Mouse (Mus musculus) left cerebral cortex, adult 6 months (tissue): ENCODE results near the gene Ifi204. TPM values are rescaled to one million over a fixed set of nuclear protein-coding genes. Genes with fewer than 3 reads are reported as not detected.

Experiments used
- long read RNA-seq, 2 experiments: library from polyadenylated mRNA; unstranded; transcript quantifications; one replicate each; pipeline ENCODE4 v2.0.0; 2019 to 2020
- polyA plus RNA-seq: library from polyadenylated mRNA; unstranded; fragments of <200 nt; fragmentation: Nextera tagmentation; gene quantifications from 2 replicates; pipeline ENCODE4 v1.2.3, GENCODE M21; 2021

Ifi204 gene
- polyA plus RNA-seq: 0.29 TPM in 2 replicates
- long read RNA-seq, experiment 1: 0 reads
- long read RNA-seq, experiment 2, partial matches to known transcripts: 1 of 1 reads
- long read RNA-seq, experiment 2, other reads (novel, unspliced or antisense): 0 of 1 reads

DNA sequence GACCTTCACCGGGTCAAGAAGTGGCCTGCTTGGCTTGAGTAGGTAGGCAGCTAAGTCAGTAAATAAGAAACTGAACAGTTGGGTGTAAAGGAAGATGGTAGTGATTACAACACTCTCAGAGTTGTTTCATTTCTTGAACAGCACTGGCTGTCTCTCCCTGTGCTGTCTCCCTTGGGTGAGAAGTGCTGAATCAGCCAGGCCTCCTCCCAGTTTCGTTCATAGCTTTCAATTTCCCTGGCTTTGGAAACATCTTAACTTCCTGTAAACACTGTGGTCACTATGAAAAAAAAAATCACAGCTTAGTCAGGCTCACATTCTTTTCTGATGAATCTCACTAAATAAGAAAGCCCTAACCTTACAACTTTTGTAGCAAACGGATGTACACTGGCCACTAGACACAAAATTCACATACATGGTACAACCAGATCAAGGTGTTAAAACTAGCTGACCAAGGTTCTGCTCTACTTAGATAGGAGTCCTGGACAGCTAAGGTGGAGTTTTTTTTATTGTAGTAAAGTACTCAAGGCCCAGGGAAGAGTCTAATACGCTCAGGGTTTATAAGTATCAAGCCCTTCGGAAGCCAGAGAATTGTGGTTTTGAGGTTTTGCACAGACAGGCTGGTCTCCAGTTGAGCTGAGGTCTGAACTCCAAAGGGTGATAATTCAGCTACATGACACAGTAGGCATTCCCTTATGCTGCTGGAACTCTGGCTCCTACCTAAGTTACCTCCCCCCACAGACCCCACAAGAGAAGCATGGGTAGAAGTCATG is at the start of gene Ifi204:
Ifi204 (minus strand) TSS at position 96 of the 770 bp plus-strand sequence.

GRCm38 (mm10) chr1:173741656-173742055 is 25.1 kb downstream of the Ifi204 start, which contains the start of gene Ifi207:
TSS of gene Ifi207 (minus strand) at chr1:173741747.

Other genes with a start within 250 kb of the Ifi204 start
- not detected in 2 replicates for gene Ifi214, start 231.0 kb downstream of the Ifi204 start, polyA plus RNA-seq
- gene Ifi213, start 167.7 kb downstream of the Ifi204 start, polyA plus RNA-seq: 0.08 and 0.09 TPM in 2 replicates
- gene Ifi209, start 136.0 kb downstream of the Ifi204 start, polyA plus RNA-seq: 0.07 and 0.10 TPM in 2 replicates
- 0.10 TPM in 1 of 2 replicates, not detected in the other for gene Ifi208, start 93.3 kb downstream of the Ifi204 start, polyA plus RNA-seq
- 0.07 and 0.08 TPM in 2 replicates for gene Ifi207, start 25.2 kb downstream of the Ifi204 start, polyA plus RNA-seq
- 0.11 and 0.26 TPM in 2 replicates for gene Ifi211, start 146.1 kb upstream of the Ifi204 start, polyA plus RNA-seq
- gene Mndal, start 175.5 kb upstream of the Ifi204 start, polyA plus RNA-seq: 0.32 and 0.53 TPM in 2 replicates
- gene Ifi203, start 175.7 kb upstream of the Ifi204 start, polyA plus RNA-seq: 0.09 and 0.18 TPM in 2 replicates
- not detected in 2 replicates for gene Ifi202b, start 215.8 kb upstream of the Ifi204 start, polyA plus RNA-seq